Mouse (Mus musculus) CD4-positive, CD25-positive, alpha-beta regulatory T cell, adult 4 months (primary cell): ENCODE data around the gene Olfr592. TPM values are rescaled to one million over a fixed set of nuclear protein-coding genes. Genes with fewer than 3 reads are reported as not detected.
"Not testable (repeated sequence)": the region's sequence is repeated elsewhere in the genome, so short reads cannot be mapped to it uniquely, and the experiment has no call there.

Source experiments
- ATAC-seq: one replicate; pipeline ENCODE4 v1.8.0; 2017
- polyA plus RNA-seq, 2 experiments: library from polyadenylated mRNA; unstranded; fragments of 100-300 nt; shearing (Covaris generic); gene quantifications; one replicate each; pipeline ENCODE4 v1.2.1; 2017

Olfr592 gene
- not detected for polyA plus RNA-seq

DNA sequence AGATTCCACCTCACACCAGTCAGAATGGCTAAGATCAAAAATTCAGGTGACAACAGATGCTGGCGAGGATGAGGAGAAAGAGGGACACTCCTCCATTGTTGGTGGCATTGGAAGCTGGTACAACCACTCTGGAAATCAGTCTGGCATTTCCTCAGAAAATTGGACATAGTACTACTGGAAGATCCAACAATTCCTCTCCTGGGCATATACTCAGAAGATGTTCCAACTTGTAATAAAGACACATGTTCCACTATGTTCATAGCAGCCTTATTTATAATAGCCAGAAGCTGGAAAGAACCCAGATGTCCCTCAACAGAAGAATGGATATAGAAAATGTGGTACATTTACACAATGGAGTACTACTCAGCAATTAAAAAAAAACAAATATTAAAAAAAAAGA lies at the start of gene Olfr592:
Gene Olfr592, plus strand, starts transcription at position 301 of the 400 bp plus-strand sequence.
- ATAC-seq: not testable (repeated sequence)

DNA sequence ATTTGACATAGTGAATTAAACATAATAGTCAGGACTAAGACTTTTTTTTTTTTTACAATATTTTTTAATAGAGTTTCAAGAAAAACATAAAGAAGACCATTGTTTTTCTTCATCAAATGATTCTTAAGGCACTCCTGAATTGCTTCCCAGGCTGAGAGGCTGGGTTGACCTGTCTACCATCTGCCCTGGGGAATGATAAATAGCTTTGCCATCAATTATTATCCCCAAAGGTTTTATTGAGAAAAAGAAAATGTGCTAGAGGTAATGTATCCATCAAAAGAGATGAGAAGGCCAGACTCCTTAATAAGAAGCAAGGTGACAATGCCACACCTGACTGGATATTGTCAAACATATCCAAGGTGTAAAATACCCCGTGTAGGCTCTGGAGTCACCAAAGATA lies 44.0 kb upstream of the Olfr592 start, which contains the start of gene Olfr588-ps1:
Gene Olfr588-ps1, plus strand, starts transcription at position 301 of the 400 bp plus-strand sequence.
- ATAC-seq: no peak

DNA sequence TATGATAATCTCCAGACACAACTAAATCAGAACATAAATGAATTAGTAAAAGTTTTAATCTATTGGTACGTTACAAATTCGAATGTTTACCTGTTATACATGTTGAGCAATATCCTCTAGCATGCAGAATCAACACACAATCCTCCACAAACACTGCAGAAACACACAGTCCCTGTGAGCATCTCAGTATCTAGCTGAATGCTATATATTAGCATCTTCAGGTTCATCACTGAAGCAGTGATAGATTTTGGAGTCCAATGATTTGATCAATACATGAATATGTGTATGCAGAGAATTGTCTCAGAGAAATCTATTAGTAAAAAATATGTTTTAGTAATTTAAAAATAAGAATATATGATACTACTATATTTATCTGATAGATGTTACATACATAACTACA lies 28.3 kb upstream of the Olfr592 start, which contains the start of gene Olfr589:
Gene Olfr589, minus strand, starts transcription at position 101 of the 400 bp plus-strand sequence.
- no peak for ATAC-seq

DNA sequence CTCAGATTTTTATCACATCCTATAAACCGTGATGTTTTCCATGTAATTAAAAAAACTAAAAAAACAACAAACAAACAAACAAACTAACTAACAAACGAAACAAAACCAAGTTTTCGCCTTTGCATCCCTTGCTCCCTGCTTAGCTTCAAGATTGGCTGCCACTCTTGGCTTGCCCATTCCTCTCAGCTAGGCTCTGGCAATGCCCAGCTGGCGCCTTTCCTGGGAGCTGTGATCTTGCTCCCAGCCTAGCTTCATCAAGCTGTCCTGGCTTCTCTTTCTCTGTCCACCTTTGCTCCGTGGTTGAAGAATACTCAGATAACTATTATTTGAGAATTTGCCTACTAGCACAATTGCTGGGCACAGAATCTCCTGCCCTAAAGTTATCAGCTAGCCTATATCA lies 14.9 kb upstream of the Olfr592 start:
- no peak for ATAC-seq

DNA sequence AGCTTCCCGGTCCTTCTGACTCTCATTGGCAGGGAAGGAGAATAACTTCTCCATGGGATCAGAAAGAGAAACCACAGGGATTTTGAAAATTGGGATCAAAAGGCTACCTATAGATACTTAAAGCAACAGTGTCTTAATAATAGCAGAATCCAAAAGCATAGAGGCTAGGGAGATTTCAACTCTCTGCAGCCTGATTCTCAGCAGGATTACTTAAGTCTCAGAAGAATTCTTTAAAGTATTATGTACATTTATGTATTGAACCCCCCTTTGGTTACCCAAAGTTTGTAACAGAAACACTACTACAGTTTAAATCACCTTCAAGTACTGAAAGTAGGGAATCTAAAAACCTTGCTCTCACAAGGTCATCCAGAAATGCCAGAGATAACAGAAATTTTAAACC lies 6.4 kb upstream of the Olfr592 start, which contains the start of gene Olfr591:
Gene Olfr591, minus strand, starts transcription at position 101 of the 400 bp plus-strand sequence.
- ATAC-seq: no peak

DNA sequence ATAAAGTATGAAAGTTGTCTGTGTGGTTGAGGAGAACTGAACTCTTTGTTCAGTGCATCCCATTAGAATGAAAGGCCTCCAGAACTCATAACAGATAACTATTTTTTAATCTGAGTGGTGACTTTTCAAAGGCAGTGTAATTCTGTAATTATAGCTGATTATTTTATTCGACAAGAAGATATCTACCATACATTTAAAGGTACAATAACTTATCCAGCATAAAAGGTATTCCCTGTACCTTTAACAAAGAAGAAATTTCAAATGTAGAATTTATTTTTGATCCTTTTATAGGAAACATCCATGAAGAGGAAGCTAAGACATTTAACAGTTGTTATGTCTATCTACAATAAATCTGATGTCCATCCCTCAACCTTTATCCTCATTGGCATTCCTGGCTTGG lies 27.0 kb downstream of the Olfr592 start, which contains the start of gene Olfr593:
Gene Olfr593, plus strand, starts transcription at position 301 of the 400 bp plus-strand sequence.
- ATAC-seq: no peak

DNA sequence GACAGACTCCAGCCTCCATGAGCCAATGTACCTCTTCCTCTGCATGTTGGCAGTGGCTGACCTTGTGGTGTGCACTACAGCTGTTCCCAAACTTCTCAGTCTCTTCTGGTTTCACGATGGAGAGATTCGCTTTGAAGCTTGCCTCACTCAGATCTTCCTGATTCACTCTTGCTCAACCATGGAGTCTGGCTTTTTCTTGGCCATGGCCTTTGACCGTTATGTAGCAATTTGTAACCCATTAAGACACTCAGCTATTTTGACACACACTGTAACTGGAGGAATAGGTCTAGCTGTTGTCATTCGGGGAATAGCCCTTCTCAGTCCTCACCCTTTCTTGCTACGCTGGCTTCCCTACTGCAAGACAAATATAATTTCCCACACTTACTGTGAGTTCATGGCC lies 27.4 kb downstream of the Olfr592 start:
- ATAC-seq: not testable (repeated sequence)

DNA sequence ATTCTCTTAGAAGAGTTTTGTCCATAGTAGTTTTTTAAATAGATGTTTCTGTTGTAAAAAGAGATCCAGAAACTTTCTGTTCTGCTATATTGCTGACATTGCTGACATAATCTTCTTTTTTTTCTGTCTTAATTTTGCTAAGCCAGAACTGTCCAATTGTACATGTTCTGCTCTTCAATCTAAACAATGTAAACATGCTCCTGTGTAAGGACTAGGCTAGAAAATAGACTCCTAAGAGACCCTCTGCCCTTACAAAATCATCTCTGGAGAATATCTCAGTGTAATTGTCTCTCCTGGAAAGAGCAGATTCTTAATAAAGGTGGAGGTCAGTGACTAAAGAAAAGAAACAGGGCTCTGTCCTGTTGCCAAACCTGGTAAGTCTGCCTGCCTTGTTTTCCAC lies 32.1 kb downstream of the Olfr592 start, which contains the start of gene Olfr594:
Gene Olfr594, plus strand, starts transcription at position 301 of the 400 bp plus-strand sequence.
- ATAC-seq: no peak

Other genes starting within 250 kb of the Olfr592 start
- not detected for gene Olfr573-ps1, start 242.2 kb upstream of the Olfr592 start, polyA plus RNA-seq
- not detected for gene Olfr574, start 236.3 kb upstream of the Olfr592 start, polyA plus RNA-seq
- gene Olfr575, start 226.0 kb upstream of the Olfr592 start, polyA plus RNA-seq: not detected
- not detected for gene Olfr576, start 222.1 kb upstream of the Olfr592 start, polyA plus RNA-seq
- not detected for gene Olfr577, start 208.9 kb upstream of the Olfr592 start, polyA plus RNA-seq
- gene Olfr578, start 195.5 kb upstream of the Olfr592 start, polyA plus RNA-seq: not detected
- not detected for gene Olfr582, start 146.8 kb upstream of the Olfr592 start, polyA plus RNA-seq
- not detected for gene Olfr583, start 133.5 kb upstream of the Olfr592 start, polyA plus RNA-seq
- not detected for gene Olfr584, start 102.9 kb upstream of the Olfr592 start, polyA plus RNA-seq
- gene Olfr585, start 87.1 kb upstream of the Olfr592 start, polyA plus RNA-seq: not detected
- not detected for gene Olfr586, start 59.2 kb upstream of the Olfr592 start, polyA plus RNA-seq
- gene Olfr588-ps1, start 43.9 kb upstream of the Olfr592 start, polyA plus RNA-seq: not detected
- gene Olfr589, start 28.4 kb upstream of the Olfr592 start, polyA plus RNA-seq: not detected
- gene Olfr591, start 6.5 kb upstream of the Olfr592 start, polyA plus RNA-seq: not detected
- not detected for gene Olfr593, start 27.1 kb downstream of the Olfr592 start, polyA plus RNA-seq
- not detected for gene Olfr594, start 32.2 kb downstream of the Olfr592 start, polyA plus RNA-seq
- not detected for gene Usp17ld, start 67.7 kb downstream of the Olfr592 start, polyA plus RNA-seq
- gene Olfr596, start 120.8 kb downstream of the Olfr592 start, polyA plus RNA-seq: not detected
- gene Olfr597, start 131.5 kb downstream of the Olfr592 start, polyA plus RNA-seq: not detected
- not detected for gene Olfr598, start 138.8 kb downstream of the Olfr592 start, polyA plus RNA-seq
- gene Olfr599, start 151.1 kb downstream of the Olfr592 start, polyA plus RNA-seq: not detected
- gene Olfr600, start 164.9 kb downstream of the Olfr592 start, polyA plus RNA-seq: not detected
- gene Olfr601, start 177.9 kb downstream of the Olfr592 start, polyA plus RNA-seq: under 1 TPM in 1 of 2 experiments, not detected in 1; 0.19 TPM
- gene Olfr603, start 201.4 kb downstream of the Olfr592 start, polyA plus RNA-seq: under 1 TPM in 1 of 2 experiments, not detected in 1; 0.67 TPM
- not detected for gene Usp17lc, start 230.3 kb downstream of the Olfr592 start, polyA plus RNA-seq